Mouse (Mus musculus): ENCODE results near the gene Macrod2.

The Macrod2 gene

GRCm38 (mm10) chr2:140793886-140794608 lies 398.9 kb downstream of the Macrod2 start:
- no peak for DNase-seq (ENCODE audit: low spot score in 2 of 2)

GRCm38 (mm10) chr2:140811693-140812092 lies 416.6 kb downstream of the Macrod2 start:
- DNase-seq (ENCODE audit: low spot score in 2 of 2): no peak

GRCm38 (mm10) chr2:140819391-140820120 lies 424.4 kb downstream of the Macrod2 start:
- no peak for DNase-seq (ENCODE audit: low spot score in 2 of 2)

- no peak for DNase-seq (ENCODE audit: low spot score in 2 of 2)
These were observed 427.3 kb downstream of the Macrod2 start for GRCm38 (mm10) chr2:140822378-140822777.

GRCm38 (mm10) chr2:140826241-140826640 lies 431.1 kb downstream of the Macrod2 start:
- DNase-seq (ENCODE audit: low spot score in 2 of 2): no peak

GRCm38 (mm10) chr2:140828859-140829258 lies 433.8 kb downstream of the Macrod2 start:
- DNase-seq (ENCODE audit: low spot score in 2 of 2): no peak

- no peak for DNase-seq (ENCODE audit: low spot score in 2 of 2)
These were observed 435.0 kb downstream of the Macrod2 start for GRCm38 (mm10) chr2:140830086-140830485.

- DNase-seq (ENCODE audit: low spot score in 2 of 2): no peak
These were observed 444.3 kb downstream of the Macrod2 start for GRCm38 (mm10) chr2:140839371-140839770.

GRCm38 (mm10) chr2:140839880-140840279 lies 444.8 kb downstream of the Macrod2 start:
- DNase-seq (ENCODE audit: low spot score in 2 of 2): no peak

- DNase-seq (ENCODE audit: low spot score in 2 of 2): no peak
These were observed 448.9 kb downstream of the Macrod2 start for GRCm38 (mm10) chr2:140844030-140844429.

- no peak for DNase-seq (ENCODE audit: low spot score in 2 of 2)
These were observed 452.8 kb downstream of the Macrod2 start for GRCm38 (mm10) chr2:140847817-140848428.

GRCm38 (mm10) chr2:140853538-140853937 lies 458.4 kb downstream of the Macrod2 start:
- DNase-seq (ENCODE audit: low spot score in 2 of 2): no peak

- DNase-seq (ENCODE audit: low spot score in 2 of 2): no peak
These were observed 466.2 kb downstream of the Macrod2 start for GRCm38 (mm10) chr2:140861356-140861755.

GRCm38 (mm10) chr2:140862736-140863135 lies 467.6 kb downstream of the Macrod2 start:
- DNase-seq (ENCODE audit: low spot score in 2 of 2): no peak

GRCm38 (mm10) chr2:140865636-140866035 lies 470.5 kb downstream of the Macrod2 start:
- no peak for DNase-seq (ENCODE audit: low spot score in 2 of 2)

GRCm38 (mm10) chr2:140867116-140867515 lies 472.0 kb downstream of the Macrod2 start:
- DNase-seq (ENCODE audit: low spot score in 2 of 2): no peak

GRCm38 (mm10) chr2:140885176-140885575 lies 490.1 kb downstream of the Macrod2 start:
- DNase-seq (ENCODE audit: low spot score in 2 of 2): no peak

GRCm38 (mm10) chr2:140890683-140891082 lies 495.6 kb downstream of the Macrod2 start:
- no peak for DNase-seq (ENCODE audit: low spot score in 2 of 2)

- no peak for DNase-seq (ENCODE audit: low spot score in 2 of 2)
These were observed 501.4 kb downstream of the Macrod2 start for GRCm38 (mm10) chr2:140896396-140897082.

- DNase-seq (ENCODE audit: low spot score in 2 of 2): no peak
These were observed 503.4 kb downstream of the Macrod2 start for GRCm38 (mm10) chr2:140898408-140898985.

GRCm38 (mm10) chr2:140905331-140905730 lies 510.2 kb downstream of the Macrod2 start:
- DNase-seq (ENCODE audit: low spot score in 2 of 2): no peak

GRCm38 (mm10) chr2:140906123-140906522 lies 511.0 kb downstream of the Macrod2 start:
- no peak for DNase-seq (ENCODE audit: low spot score in 2 of 2)
